Mouse (Mus musculus) small intestine, adult 2 months (tissue): ENCODE data around the gene Dnaaf5.

ENCODE experiments used
- CTCF ChIP-seq: fragments of 200-500 bp; IDR thresholded peaks from 2 replicates; pipeline ENCODE4 v1.5.1; 2012; ENCODE audit warnings: low read depth, mild to moderate bottlenecking, control low read depth, inconsistent platforms, low read length, moderate library complexity, mixed read lengths; ENCODE audit not compliant: insufficient replicate concordance, insufficient read length; ENCODE audit errors: extremely low read depth
- POLR2A ChIP-seq: fragments of 200-500 bp; IDR thresholded peaks from 2 replicates; pipeline ENCODE4 v1.6.1; 2012; ENCODE audit warnings: low read depth, mild to moderate bottlenecking, control low read depth, inconsistent platforms, low read length, moderate library complexity

DNA sequence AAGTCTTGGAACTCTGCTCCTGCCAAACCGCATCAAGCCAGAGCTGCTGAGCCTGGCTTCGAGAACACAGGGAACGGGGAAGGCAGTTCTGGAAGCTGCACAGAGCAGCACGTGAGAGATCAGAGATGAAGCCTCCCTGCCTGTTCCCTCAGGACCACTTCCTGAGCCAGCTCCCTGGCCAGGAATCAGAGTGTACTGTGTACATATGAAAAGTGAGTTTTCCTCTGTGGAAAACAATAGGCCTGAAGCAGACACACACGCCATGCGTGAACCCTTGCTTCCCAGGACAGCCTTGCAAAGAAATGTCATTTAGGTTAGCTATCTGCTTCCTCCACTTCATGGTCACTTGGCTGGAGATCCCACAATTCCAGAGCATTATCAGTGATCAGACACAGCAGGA, 48.2 kb upstream of the Dnaaf5 start:
- TF ChIP-seq CTCF (no peak), POLR2A (no peak)
